Mouse (Mus musculus) granulocyte monocyte progenitor cell, adult 5-6 weeks (primary cell): ENCODE data around the gene Paip2b. TPM values are rescaled to one million over a fixed set of nuclear protein-coding genes. Genes with fewer than 3 reads are reported as not detected.
"Not testable (repeated sequence)": the region's sequence is repeated elsewhere in the genome, so short reads cannot be mapped to it uniquely, and the experiment has no call there.

ENCODE experiments used
- ATAC-seq: replicated peaks from 2 replicates; pipeline ENCODE4 v1.8.0; 2016; ENCODE audit warnings: mild to moderate bottlenecking, moderate TSS enrichment, inconsistent platforms; ENCODE audit not compliant: poor library complexity, severe bottlenecking
- total RNA-seq, 2 experiments: library from RNA; stranded (forward) in 1 of 2; stranded (reverse) in 1 of 2; fragments of 200-712, 200-1000 nt in 1 of 2; fragments of >200 nt in 1 of 2; fragmentation: Nextera tagmentation in 1 of 2; gene quantifications; 2 replicates each; pipeline ENCODE4 v1.2.3; 2014 to 2017

Paip2b gene
- total RNA-seq (2014; fragmentation: Nextera tagmentation) (7.5 and 11.7 TPM in 2 replicates), total RNA-seq (2017) (11.9 and 17.5 TPM in 2 replicates)

DNA sequence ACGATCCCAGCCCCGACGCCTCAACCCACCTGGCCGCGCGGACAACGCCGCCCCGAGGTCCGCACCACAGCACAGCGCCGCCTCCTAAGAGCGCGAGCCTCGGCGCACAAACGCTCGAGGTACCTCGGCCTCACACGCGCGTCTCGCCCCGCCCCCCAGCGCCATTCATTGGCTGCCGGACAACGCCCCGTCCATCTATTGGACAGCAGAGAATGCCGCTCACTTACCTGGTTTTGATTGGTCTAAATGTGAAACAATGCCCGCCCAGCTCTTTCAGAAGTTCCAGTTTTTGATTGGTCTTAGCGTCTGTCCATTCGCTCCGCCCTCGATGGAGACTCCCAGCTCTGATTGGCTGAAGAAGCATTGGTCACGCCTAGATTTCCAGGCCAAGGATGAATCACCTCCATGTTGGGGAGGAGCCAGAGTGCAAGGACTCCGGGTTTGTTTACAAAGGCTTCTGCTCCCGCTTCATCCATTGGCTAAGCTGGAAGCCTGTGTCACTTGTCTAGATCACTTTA is at the start of gene Paip2b:
Gene Paip2b, minus strand, starts transcription at position 136 of the 518 bp plus-strand sequence.
- ATAC-seq, result peak; percentile 97

DNA sequence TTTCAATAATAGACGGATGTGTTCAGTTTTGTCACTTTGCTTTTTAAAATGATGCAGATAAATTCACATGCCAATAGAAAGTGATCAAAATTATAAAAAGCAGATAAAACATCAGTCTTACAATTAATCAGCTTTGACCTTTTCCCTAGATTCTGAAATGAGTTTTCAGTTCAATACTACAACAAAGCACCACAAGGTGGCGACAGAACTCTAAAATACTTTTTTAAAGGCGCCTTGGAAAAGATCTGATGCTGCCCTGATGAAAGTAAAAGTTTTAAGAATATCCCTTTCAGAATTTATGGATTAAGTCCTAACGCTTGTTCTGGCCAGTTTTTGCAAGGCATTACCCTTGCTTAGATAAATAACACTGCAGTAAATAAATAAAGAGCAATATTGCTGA is 48.3 kb upstream of the Paip2b start:
- peak; percentile 42; the same call in 1 of the 2 replicates for ATAC-seq

DNA sequence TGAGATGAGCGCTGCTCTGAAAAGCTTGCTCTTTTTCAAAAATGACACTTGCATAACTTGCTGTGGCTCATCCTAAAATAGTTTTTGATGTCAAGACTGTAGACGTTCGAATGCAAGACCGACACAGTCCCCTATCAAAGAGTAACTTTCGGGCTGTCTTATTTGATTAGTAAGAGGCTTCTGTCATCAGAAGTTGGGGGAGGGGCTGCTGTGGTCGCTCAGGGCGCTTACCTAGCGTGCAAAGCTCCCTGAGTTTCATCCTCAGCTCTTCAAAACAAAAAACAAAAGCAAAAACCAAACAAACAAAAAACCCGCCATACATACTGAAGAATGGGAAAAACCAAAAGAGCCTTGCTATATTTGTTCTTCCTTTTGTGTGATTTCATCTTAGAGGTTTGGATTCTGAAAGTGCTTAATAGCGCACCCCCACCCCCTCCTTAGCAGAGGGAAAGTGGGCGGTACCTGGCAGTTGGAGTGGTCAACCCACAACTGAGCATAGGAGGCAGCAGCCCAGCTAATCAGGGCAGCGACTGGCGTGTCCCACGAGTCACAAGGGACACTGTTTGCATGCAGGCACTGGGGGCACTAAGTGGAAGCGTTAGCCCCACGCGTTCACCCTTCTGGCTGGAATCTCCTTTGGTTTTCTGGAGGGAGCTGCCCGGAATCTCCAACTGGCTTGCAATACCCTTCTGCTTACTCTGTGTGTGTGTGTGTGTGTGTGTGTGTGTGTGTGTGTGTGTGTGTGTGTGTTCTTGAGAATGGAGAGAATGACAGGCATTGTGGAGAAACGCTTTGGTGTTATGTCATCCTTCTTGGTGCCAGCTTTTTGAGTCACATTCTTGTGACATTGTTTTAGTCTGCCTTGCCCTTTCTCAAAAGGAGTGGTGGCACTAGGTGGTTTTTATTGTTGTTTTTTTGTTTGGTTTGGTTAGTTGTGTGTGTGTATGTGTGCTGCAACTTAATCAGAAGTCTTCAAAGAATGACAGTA is 36.4 kb upstream of the Paip2b start:
- ATAC-seq, result peak; percentile 81

DNA sequence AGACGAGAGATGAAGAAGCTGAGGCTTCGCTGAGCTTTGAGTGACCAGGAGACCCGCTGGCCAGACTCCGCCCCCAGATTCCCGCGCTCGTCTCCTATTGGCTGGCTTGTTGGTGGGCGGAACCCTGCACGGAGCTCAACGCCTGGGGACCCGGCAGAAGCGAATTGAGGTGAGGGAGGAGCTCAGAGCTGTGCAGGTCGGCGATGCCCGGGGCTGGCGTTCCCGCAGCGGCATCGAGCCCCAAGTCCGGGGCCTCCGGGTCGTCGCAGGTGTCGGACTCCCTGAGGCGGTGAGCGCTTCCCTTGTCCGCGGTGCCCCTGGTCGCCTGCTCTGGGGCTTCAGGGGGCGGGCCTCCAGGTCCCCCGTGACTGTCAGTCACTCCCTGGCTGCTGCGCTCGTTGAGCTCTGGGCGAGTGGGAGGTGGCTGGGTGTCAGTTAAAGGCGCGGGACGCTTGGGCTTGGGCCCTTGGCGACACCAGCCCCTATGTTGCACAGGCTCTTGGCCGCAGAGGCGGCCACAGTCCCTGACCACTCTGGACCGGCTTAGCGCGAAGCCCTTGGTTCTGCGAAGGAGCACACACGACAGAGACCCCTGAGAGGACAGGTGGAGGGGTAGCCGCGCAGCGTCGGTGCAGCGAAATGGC is 35.5 kb upstream of the Paip2b start, which contains the start of gene Zfp638:
Gene Zfp638, plus strand, starts transcription at position 156 of the 644 bp plus-strand sequence.
- peak; percentile 90 for ATAC-seq

DNA sequence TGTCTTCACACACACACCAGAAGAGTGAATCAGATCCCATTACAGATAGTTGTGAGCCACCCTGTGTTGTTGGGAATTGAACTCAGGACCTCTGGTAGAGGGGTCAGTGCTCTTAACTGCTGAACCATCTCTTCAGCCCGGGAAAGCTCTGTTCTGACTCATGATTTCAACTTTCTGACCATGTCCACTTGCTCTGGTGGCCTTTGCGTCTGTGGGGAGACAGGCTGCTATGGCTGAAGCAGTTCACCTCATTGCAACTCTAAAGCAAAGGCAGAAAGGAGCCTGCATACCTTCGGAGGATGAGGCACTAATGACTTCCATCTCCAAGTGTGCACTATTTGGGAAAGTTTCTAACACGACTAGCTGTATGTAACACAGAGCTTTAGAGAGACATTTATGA is 34.9 kb upstream of the Paip2b start:
- no peak for ATAC-seq

DNA sequence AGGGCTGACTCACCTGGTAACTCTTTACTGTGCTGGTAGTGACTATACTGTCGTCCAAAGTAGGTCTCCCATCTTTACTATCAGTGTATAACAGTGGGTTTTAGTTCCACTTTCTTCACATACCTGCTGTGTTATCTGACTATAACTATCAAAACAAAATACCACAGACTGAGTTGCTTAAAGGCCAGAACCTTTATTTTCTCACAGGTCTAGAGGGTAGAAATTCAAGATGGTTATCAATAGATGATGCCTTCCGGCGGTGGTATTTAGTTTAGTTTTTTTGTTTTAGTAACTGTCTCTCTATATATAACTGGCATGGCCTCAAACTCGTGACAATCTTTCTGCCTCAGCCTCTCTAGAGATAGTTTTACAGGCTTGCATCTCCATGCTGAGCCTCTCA is 32.0 kb upstream of the Paip2b start:
- no peak for ATAC-seq

DNA sequence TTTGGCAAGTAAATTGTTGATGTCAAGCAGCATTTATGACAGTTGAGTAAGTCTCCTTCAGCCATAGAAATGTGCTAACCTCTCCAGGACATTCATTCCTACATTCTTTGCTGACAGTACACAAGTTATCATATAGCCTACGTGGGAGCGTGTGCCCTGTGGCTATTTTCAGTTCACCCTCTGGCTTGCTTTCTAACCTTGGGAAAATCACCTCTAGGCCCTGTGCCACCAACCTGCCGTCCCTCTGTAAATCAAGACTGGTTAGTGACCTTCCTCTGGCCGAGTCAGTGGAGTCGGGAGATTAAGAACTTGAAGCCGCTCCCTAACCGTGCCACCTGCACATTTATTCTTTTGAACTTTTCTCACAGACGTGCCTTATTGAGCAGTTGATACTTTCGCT is 28.5 kb upstream of the Paip2b start:
- no peak for ATAC-seq

DNA sequence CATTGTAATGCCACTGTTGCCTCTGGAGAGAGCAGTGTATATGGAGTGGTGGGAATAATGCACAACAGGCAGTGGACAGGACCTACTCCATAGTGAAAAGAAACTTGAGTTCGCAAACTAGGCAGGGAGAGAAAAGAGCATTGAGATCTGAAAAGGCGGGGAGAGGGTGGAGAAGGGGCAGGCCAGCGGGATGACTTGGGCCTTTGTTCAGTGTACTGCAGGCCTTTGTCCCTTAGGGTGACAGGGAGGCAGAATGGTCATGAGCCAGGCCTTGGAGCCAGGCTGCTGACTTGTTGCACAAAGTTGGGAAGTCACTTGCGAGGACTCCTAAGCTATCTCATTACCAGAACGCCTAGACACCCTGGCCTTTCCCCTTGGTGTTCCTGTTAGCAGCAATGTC is 25.9 kb upstream of the Paip2b start:
- no peak for ATAC-seq

DNA sequence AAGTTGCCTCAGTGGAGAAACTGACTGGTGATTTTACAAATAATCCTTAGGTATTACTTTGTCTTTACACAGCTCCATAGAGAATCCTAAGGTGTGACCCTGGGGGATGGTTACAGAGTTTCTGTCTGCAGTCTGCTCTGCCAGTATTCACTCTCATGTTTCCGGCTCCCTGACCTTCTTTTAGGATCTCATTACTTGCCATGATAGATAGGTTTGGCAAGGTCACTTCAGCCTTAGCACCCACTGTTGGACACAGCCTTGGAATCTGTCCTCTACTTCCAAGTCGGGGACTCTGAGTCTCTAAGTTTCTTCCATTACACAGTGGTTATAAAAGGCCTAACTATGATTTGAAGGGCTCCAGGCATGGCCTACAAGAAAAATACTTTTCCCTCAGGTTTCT is 17.9 kb upstream of the Paip2b start:
- no peak for ATAC-seq

DNA sequence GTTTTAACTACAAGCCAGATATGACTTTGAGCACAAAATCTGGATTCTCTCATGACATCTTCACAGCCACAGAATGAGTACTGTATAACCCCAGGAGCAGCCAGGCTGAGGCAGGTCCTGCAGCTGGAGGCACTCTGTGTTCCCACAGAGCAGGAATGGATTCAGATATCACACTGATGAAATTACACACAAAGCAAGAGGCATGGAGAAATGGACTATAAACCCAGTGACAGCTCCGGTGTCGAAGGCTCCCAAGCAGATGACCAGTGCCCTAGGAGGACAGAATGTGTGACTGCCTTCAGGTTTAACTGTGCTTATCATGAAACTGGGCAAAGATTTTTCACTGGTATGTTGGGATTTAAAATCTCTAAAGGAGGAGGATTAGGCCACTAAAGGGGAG is 14.6 kb upstream of the Paip2b start:
- no peak for ATAC-seq

DNA sequence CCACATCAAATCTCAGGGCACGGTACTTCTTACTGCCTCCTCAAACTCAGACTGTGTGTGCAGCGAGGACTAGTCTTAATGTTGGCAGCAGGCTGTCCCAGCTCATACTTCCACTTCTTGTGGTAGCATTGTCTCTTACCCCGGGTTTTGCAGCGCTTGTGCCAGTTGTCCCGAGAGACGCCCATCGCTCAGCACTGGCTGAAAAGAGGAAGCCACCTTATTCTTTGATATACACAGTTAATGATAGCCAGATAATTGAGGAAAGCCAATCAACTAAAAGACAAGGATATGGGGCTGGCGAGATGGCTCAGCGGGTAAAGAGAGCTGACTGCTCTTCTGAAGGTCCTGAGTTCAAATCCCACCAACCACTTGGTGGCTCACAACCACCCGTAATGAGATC is 13.4 kb upstream of the Paip2b start:
- peak; percentile 50; the same call in 1 of the 2 replicates for ATAC-seq

DNA sequence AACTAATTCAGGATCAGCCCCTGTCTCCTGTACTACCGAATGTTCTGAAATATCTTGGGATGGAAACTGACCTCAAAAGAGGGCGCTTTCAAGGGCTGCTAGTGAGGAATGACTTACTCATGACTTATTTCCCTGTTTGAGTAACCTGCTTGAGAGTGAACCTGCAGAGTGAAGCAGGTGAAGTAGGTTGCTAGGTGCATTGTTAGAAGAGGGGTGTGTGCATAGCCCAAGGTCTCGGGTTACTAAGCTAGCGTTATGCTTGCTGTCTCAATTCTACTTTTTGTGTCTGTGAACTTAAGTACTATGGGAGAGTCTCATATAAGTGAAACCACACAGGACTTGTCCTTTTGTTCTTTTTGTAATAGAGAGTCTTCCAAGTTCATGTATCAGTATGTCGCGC is 8.5 kb upstream of the Paip2b start:
- ATAC-seq, result no peak

DNA sequence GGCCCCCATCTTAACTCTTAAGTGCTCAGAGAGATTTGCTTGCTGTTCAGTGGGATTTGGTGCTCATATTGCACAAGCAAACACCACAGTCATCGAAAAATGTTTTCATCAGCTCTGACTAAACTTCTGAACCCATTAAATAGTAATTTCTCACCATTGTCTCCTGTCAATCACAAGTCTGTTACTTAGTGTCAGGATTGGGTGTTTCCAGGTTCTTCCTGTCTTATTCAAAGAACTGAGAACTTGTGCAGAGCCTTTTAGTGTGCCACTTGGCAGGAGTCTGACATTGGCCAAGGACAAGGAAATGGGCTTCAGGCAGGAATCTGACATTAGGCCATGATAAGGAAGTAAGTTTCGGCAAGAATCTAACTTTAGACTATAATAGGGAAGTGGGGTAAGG is 6.5 kb upstream of the Paip2b start:
- ATAC-seq, result no peak

DNA sequence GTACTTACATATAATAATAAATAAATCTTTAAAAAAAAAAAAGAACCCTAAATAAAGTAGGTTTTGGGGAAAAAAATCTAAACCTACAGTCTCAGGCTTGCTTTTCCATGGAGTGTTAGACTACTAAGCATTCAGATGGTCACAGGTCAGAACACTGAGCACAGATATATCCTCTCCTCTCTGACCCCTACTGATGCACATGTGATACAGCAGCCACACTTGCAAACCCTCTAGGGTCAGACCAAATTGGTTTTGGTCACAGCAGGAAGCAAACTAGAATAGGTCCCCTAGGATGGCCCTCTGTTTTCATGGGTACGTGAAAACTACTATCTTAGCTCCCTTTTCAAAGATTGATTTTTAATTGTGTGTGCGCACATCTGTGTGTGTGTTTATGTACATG is 5.3 kb upstream of the Paip2b start:
- ATAC-seq, result no peak

DNA sequence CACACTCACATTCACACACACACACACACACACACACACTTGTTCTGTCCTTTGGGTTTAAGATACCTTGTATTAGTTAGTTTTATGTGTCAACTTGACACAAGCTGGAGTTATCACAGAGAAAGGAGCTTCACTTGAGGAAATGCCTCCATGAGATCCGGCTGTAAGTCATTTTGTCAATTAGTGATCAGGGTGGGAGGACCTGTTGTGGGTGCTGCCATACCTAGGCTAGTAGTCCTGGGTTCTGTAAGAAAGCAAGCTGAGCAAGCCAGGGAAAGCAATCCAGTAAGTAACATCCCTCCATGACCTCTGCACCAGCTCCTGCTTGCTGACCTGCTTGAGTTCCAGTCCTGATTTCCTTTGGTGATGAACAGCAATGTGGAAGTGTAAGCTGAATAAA is 852 bp upstream of the Paip2b start:
- ATAC-seq, result not testable (repeated sequence)

DNA sequence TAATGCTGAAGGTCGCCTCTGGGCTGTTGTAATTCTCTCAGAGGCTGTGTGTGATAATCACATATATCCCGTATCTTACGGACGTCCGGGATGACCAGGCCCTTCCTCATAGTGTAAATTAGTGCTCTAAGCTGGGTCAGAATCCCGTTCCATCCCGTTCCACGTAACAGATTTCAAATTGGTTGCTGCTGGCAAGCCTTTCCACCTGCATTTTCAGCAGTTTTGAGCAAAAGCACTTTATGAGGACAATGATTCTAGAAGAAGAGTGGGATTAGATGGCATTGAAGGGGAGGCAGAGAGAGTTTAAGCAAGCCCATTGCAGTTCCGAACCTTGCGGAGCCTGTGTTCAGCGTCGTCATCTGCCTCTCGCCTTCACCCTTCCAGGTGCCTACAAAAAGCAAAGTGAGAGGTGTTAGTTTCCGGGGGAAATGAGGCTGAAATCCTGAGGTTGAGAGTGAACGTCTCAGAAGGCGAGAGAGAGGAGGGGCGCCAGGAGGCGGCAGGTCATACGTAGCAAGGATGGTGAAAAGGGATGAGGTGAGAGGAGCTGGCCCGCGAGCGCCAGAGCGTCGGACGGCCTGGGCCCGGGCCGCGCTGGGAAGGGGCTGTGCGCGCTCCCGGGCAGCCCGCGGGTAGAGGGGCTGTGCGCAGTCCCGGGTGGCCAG is 468 bp downstream of the Paip2b start:
- no peak for ATAC-seq

DNA sequence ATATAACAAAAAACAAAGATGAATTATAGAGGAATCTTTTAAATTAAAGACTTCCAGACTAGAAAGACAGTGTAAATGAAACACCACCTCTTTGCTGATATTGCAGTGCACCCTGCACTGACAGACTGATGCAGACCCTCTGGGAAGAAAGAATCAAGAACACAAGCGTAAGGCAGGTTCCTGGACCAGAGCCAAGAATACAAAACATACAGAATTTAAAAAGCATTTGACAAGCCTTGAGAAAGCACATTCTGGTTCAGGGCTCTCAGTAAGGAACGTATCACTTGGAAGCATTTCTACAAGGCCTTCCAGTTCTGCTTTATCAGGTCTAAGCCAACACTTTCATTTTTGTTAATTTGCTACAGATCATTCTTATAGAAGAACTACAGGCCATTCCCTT is 9.7 kb downstream of the Paip2b start:
- no peak for ATAC-seq

DNA sequence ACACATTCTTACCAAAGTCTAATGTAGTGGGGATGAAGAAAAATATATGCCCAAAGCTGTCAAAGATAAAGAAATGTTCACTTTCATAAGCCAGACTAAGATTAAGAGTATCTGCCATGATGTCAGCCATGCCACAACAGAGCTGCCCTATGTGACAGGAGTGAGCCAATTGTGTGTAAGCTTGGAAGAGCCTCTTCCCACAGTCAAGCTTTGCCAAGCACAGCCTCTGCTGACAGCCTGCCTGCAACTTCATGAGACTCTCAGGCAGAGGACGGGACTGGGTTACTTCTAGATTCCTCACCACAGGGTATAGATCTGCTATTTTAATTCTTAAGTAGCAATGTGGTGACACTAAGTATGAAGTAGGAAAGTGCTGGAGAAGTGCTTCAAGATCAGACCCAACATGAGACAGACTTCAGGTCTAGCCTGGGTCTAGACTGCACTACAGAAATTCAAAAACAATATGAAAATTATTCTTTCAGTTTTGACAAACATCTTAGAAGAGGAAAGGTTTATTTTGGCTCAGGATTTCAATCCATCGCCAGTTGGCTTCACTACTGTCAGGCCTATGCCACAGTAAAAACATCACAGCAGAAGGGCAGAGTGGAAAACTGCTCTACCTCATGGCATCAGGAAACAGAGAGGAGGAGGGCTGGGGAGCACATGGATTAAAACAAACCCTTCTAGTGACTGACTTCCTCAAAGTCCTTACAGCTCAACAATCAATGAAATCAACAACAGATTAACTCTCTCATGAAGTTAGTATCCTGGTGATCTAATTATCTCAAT is 10.6 kb downstream of the Paip2b start:
- ATAC-seq, result no peak

DNA sequence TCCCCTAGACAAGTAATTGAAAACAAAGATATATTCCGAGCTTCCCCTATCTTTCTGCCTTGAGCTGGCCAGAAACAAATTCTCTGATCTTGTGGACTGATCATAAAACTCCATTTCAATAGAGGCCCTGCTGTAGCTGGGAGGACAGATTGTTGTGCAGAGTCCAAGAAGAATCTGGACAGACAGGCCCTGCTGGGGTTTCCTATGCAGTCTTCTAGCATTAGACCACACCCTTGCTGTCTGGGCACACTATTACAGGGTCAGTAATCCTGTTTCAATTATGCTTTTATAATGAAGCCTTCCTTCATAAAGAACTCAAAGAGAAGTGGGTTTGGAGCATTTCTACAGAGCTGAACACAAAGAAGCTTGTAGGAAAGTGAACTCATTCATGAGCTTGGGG is 12.5 kb downstream of the Paip2b start:
- no peak for ATAC-seq

DNA sequence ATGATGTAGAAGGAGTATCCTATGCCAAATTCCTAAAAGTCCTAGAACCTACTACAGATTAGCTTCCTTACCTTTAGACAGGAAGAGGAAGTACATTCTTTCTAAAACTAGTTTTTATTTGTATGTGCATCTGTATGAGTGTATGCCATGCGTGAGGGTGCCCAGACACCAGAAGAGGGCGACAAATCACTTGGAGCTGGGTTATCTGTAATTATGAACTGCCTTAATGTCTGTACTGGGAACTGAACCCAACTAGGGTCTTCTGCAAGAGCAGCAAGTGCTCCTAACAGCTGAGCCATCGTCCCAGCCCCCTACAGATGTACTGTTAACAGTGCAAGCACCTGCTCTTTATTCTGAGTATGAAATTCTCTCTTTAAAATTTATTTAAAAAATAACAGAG is 15.7 kb downstream of the Paip2b start:
- ATAC-seq, result no peak
